Mouse (Mus musculus): ENCODE measurements around the gene Akap14.

Gene Akap14

GRCm38 (mm10) chrX:37109526-37110192 is 59.0 kb downstream of the Akap14 start:
- no peak for DNase-seq (ENCODE audit: low read depth, low spot score)

- no peak for DNase-seq (ENCODE audit: low read depth, low spot score)
These were observed 64.8 kb downstream of the Akap14 start for GRCm38 (mm10) chrX:37103826-37104225.

Data from forelimb bud, embryonic 11.5 days (tissue).